Mouse (Mus musculus): ENCODE results near the gene Qdpr.

Qdpr gene

GRCm38 (mm10) chr5:45449831-45450716, at the start of gene Qdpr:
Gene Qdpr (minus strand): TSS chr5:45450236.
- peak; percentile 100 for DNase-seq (ENCODE audit: low read depth, low spot score)

DNA sequence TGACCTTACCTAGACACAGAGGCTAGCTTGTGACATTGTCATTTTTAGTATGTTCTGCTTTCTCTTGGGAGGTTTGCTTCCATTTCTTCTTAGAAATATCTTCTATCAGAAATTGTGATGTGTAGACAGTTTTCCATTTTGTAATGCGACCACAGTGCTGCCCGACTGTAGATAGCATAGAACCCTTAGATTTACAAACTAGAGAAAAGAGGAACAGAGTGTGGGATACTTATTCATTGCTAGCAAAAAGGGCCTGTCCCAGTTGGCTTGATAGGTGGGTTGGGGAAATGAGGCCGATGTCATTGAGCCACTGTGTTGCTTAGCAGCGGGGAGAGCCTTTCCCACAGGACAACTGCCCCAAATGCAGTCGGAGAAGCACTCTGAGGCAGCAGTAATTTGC, 47.5 kb upstream of the Qdpr start:
- no peak for DNase-seq (ENCODE audit: low read depth, low spot score)

- no peak for DNase-seq (ENCODE audit: low read depth, low spot score)
Measured at GRCm38 (mm10) chr5:45496930-45497550, 47.0 kb upstream of the Qdpr start.

- no peak for DNase-seq (ENCODE audit: low read depth, low spot score)
Measured at GRCm38 (mm10) chr5:45496479-45496878, 46.4 kb upstream of the Qdpr start.

- no peak for DNase-seq (ENCODE audit: low read depth, low spot score)
Measured at GRCm38 (mm10) chr5:45496042-45496441, 46.0 kb upstream of the Qdpr start.

DNA sequence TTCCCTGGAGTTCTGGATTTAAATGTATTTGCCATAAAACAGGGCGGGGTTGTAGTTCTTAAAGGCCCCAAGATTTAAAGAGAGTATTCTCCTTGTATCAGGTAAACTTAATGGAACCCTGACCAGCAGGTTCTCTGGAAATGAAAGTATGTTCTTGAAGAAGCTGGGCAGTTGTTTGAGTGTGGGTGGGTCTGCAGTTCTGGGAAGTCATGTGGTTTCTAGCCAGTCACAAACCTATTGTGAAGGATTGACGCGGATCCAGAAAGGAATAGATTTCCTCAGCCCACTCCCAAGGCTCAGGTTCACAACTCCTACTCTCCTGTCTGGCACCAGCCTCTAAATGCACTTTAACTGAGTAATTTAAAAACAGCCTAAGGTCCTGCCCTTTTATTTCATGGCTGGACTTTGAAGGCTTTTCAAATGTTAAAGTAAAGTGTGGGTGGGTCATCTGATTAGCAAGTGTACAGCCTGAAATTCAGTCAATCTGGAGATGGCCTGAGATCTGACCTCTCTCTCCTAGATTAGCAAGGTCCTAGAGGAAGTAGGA, 45.5 kb upstream of the Qdpr start:
- DNase-seq (ENCODE audit: low read depth, low spot score) = no peak

GRCm38 (mm10) chr5:45494093-45494755, 44.2 kb upstream of the Qdpr start:
- DNase-seq (ENCODE audit: low read depth, low spot score) = peak; percentile 6

DNA sequence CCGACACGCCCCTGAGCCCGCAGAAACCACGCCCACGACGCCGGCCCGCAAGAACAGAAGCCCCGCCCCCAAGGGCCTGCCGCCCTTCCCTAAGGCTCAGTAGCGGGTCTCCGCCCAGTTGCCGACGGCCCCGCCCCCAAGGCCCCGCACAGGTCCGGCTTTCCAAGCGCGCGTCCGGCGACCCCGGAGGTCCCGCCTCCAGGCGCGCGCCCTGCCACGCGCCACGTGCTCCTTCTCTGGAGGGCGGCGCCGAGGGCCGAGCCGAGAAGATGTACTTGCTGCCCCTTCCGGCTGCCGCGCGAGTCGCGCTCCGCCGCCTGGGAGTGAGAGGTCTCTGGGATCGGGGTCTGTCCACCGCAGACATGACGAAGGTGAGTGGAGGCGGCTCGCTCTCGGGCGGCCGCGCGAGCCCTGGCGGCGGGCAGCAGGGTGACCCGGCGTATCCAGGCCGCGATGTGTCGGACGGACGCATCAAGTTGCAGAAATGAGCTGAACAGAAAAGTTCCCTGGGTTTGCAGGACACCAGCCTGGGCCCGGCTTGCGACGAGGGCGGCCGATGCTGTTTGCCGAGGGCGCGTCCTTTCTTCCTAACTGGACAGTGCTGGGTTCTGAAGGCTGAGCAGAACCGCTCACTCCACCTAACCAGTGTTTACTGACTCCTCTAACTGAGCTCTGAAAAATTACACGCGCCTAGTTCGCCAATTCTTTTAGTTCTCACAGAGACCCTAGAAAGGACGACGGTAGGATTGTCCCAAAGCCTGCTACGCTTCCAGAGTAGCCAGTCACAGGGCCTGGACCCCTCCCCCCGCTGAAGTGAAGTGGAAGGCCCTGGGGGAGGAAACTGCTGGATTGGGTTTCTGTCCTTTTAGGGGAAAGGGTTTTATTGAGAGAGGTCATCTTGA, 43.4 kb upstream of the Qdpr start, which contains the start of gene Lap3:
Lap3 (plus strand) TSS at position 184 of the 902 bp plus-strand sequence.
- peak; percentile 98 for DNase-seq (ENCODE audit: low read depth, low spot score)

- DNase-seq (ENCODE audit: low read depth, low spot score) = no peak
Measured at GRCm38 (mm10) chr5:45491776-45492175, 41.7 kb upstream of the Qdpr start.

GRCm38 (mm10) chr5:45483654-45484053, 33.6 kb upstream of the Qdpr start:
- no peak for DNase-seq (ENCODE audit: low read depth, low spot score)

DNA sequence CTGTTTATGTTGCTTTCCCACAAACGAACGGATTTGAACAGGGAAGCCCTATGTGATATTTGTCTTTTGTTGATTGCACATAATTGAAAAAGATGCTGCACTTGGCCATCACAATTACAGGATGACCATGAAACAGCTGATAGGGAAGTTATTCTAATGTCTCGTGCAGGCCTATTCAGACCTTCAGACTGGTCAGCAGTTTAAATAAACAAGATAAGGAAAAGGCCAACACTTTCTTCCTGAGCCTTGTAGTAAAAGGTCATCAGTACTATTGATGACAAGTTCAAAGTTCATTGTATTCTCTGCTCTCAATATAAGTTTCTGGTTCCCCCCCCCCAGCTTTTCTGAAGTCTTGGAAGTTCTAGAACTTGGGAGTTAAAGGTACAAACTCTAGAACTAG, 32.6 kb upstream of the Qdpr start:
- no peak for DNase-seq (ENCODE audit: low read depth, low spot score)

GRCm38 (mm10) chr5:45481125-45481524, 31.1 kb upstream of the Qdpr start:
- no peak for DNase-seq (ENCODE audit: low read depth, low spot score)

- DNase-seq (ENCODE audit: low read depth, low spot score) = no peak
Measured at GRCm38 (mm10) chr5:45480066-45480465, 30.0 kb upstream of the Qdpr start.

GRCm38 (mm10) chr5:45477601-45478000, 27.6 kb upstream of the Qdpr start:
- DNase-seq (ENCODE audit: low read depth, low spot score) = no peak

DNA sequence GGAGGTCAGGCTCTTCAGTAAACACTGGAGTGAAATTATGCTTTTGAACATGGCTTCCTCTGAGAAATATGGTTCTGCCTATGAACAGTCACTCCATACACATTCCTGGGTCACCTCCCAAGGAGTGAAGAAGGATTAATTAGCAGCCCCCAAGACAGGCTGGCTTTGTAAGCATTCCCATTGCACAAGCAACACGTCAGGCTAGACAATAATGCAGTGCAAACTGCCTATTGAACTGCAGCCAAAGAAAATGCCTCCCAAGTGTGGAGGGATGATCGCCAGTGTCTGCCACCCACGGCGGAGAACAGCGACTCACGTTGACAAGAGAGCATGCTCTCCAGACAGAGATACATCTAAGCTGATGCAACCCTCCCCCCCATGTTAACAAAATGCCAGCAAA, 26.3 kb upstream of the Qdpr start:
- no peak for DNase-seq (ENCODE audit: low read depth, low spot score)

DNA sequence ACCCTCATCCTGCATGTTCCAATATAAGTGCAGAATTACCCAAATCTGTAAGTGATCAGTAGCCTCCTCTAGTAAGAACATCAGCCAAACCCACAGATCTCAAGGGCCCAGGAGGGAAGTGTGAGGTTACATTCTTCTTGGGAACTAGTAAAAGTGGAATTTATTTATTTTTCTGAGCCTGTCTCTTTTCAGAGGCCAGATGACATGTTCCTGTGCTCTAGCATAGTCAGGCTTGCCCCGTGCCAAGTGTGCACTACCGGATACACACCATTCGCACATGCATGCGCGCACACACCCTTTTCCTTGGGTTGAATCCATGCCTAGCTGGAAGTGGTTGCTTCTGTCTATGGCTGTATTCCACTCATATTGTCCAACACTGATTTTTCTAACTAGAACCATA, 25.7 kb upstream of the Qdpr start:
- no peak for DNase-seq (ENCODE audit: low read depth, low spot score)

GRCm38 (mm10) chr5:45474758-45475157, 24.7 kb upstream of the Qdpr start:
- no peak for DNase-seq (ENCODE audit: low read depth, low spot score)

DNA sequence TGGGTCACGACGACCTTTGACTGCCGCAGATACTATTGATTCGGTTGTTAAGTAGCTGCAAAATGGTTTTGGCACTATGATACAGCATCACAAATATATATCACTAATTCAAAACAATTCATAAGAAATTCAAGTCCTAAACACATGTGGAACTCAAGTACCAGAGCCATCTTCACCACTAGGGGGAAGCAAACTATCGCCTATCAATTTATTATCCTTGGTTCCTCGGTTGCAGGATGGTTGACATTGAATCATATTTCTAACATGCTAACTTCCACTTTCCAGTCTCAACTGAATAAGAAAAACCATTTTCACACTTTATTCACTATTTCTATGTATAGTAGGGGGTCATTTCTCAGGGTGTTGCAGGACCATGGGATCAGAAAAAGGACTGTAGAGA, 24.2 kb upstream of the Qdpr start:
- DNase-seq (ENCODE audit: low read depth, low spot score) = peak; percentile 81

GRCm38 (mm10) chr5:45473521-45473920, 23.5 kb upstream of the Qdpr start:
- DNase-seq (ENCODE audit: low read depth, low spot score) = no peak

DNA sequence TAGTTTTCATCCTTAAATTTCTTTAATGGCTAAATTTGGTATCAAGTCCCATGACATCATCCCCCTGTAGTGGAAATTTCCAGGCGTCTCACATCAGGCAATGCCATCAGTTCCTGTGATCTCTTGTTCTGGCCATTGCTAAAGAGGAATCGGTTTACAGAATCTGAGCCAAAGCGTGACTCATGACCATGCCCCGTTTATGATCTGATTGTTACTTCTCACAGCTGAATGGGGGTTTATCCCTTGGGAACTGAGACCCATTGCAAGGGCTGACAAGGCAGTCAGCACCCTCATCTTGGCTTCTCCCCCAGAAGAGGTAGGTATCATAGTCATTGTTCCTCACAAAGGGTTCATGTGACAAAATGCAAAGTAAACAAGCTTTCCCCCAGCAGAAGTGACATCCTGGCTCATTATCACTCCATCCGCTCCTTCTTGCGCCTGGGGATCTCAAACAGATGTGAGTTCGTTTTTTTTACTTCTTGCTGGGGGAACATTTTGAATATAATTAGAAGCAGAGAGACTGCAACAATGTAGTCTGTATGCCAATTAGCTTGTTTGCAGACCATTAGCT, 22.9 kb upstream of the Qdpr start:
- DNase-seq (ENCODE audit: low read depth, low spot score) = no peak

DNA sequence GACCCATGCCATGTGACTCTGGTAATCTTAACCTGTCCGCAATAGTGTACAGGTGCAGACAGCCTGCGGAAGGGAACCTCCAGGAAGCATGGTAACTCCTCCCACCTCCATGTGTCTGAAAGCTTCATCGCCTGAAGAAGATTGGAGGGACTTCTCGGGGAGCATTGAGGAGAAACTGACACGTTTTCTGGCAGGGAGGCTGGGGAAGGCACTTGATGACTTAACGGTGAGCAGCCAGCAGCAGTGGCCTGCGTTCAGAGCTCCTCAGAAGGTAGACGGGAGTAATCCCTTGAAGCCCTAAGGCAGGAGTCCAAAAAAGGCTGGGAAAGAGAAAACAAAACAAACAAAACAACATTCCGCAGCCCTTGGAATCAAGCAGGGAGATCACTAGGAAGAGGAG, 4.4 kb upstream of the Qdpr start:
- DNase-seq (ENCODE audit: low read depth, low spot score) = no peak
